Mouse (Mus musculus) E14TG2a.4 (cell line): ENCODE data around the gene Rapgef1.

ENCODE experiments used
- CTCF ChIP-seq: conservative IDR thresholded peaks from 2 replicates; pipeline ENCODE4 v1.5.1; 2014; ENCODE audit warnings: low read length
- NANOG ChIP-seq: IDR thresholded peaks from 2 replicates; pipeline ENCODE4 v1.6.1; 2014; ENCODE audit warnings: borderline replicate concordance, low read length, mixed read lengths
- POU5F1 ChIP-seq: IDR thresholded peaks from 2 replicates; pipeline ENCODE4 v1.6.1; 2014; ENCODE audit warnings: low read length, borderline replicate concordance

DNA sequence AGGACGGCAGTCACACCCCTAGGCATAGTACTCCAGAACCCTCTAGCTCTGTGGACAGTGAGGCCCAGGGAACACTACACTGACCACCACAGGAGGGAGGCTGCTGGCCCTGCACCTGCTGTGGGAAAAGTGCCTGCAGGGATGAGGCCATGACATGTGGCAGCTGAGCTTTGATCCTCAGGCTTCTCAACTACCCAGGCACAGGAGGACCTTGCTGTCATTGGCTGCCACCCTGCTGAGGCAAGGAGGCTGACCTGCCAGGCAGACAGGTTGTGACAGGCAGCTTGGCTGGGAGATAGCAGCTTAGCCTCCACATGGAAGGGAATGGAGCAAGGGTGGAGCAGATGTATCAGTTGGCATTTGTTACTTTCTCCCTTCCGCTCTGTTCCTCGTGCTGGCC, 86.0 kb downstream of the Rapgef1 start:
- no peak for TF ChIP-seq CTCF
- no peak for TF ChIP-seq NANOG
- no peak for TF ChIP-seq POU5F1
